In the genomic region with DNA sequence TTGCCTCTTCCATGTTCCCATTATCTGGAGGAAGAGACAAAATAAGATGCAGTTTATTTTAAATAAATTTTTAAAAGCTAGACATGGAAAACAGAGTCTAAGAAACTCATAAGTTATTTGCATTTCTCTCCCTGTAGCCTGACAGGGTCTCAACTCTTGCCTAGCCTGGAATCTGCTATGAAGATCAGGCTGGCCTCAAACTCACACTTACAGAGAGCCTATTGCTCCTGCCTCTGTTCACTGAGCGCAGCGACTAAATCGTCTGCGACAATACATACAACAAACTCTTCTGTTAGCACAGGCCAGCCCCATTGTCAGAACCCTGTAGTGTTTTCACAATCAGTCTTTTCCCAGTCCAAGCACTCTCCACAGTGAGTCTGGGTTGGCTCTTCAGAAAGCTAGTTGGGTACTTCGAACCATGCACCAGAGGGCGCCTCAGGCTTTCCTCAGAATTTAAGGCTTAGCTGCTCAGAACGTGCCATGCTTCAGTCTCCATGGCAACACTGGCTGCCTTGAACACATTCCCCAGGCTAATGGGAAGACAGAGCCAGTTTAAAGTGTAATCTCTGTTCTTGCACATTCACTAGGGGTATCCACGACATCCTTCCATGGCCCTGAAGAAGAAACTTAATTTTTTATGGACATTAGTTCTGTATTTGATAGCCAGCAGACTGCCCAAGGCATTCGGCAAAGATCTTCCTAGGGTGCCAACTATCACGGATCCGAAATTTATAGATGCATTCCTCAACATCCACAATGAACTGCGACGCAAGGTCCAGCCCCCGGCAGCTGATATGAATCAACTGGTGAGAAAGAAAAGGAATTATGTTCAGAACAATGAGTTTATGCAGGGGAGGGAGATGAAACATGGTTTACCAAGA, we compare ENCODE assay signal across 9 mouse cellular contexts. TPM values are rescaled to one million over a fixed set of nuclear protein-coding genes. Genes with fewer than 3 reads are reported as not detected.
A peak's percentile ranks its signal among the peaks of the same experiment; 100 is the strongest.
DNase-seq lines count a peak whose midpoint lies in the region; ATAC-seq and TF ChIP-seq lines count a peak whose summit lies in the region.
"Had no signal": no experiment of that assay in that cellular context is flagged by ENCODE, and none has a peak within 500 bp of the region (broad histone marks: within the 10 kb centered on the region; RNA-seq: fewer than 3 reads in every experiment).

Glipr1l1 (plus strand) TSS at position 488 of the 881 bp plus-strand sequence.

- peak; percentile 96 for ATAC-seq in hematopoietic stem cell, adult 5-6 weeks (replicated peaks in 1 of 2; ENCODE audit: insufficient read depth in 1 of 2, low FRiP score in 2 of 2, low TSS enrichment in 1 of 2, low read depth in 1 of 2, poor library complexity in 2 of 2, severe bottlenecking in 2 of 2)
- peak; percentile 88 for ATAC-seq in lung, embryonic 14.5 days (ENCODE audit: insufficient read depth)
- ATAC-seq in activated CD4-positive, CD25-positive, alpha-beta regulatory T cell, adult 4 months, result no peak

- H3K4me2 ChIP-seq in lung, embryonic 14.5 days, result no peak within 1 kb of the TSS
- H3K4me2 ChIP-seq: liver, embryonic 15.5 days had no signal

- TF ChIP-seq CTCF in ES-Bruce4 (IDR thresholded peaks at IDR 0.05; ENCODE audit: low read depth, low read length), result peak; percentile 34
- TF ChIP-seq CTCF in layer of hippocampus, adult 2 months (conservative IDR thresholded peaks at IDR 0.05), result peak; percentile 82
- TF ChIP-seq CTCF in lung, embryonic 14.5 days (IDR thresholded peaks at IDR 0.05; ENCODE audit: low read depth), result peak; percentile 64

- no peak within 1 kb of the TSS for H3K27ac ChIP-seq in ES-Bruce4 (ENCODE audit: insufficient read depth, low read length)
- no peak within 1 kb of the TSS for H3K27ac ChIP-seq in layer of hippocampus, adult 2 months
- H3K27ac ChIP-seq in lung, embryonic 14.5 days (ENCODE audit: low read depth), result no peak within 1 kb of the TSS
- H3K27ac ChIP-seq: liver, embryonic 15.5 days had no signal

- no peaks in the 10 kb centered on the region for H3K4me1 ChIP-seq in ES-Bruce4 (ENCODE audit: control insufficient read depth, insufficient read depth, low read length)
- H3K4me1 ChIP-seq in lung, embryonic 14.5 days (ENCODE audit: insufficient read depth), result no peaks in the 10 kb centered on the region
- H3K4me1 ChIP-seq: liver, embryonic 15.5 days had no signal

- no peak for TF ChIP-seq EP300 in ES-Bruce4 (IDR thresholded peaks at IDR 0.05; ENCODE audit: insufficient read depth, low read depth, low read length)

- TF ChIP-seq POLR2A in ES-Bruce4 (IDR thresholded peaks at IDR 0.05; ENCODE audit: insufficient read depth, low read length), result no peak

- H3K4me3 ChIP-seq in ES-Bruce4 (ENCODE audit: low read depth, low read length), result no peak within 1 kb of the TSS
- peak within 1 kb of the TSS; percentile 34; the same call in 1 of the 2 replicates for H3K4me3 ChIP-seq in layer of hippocampus, adult 2 months
- no peak within 1 kb of the TSS for H3K4me3 ChIP-seq in lung, embryonic 14.5 days (ENCODE audit: low read depth, low read length)
- H3K4me3 ChIP-seq: liver, embryonic 15.5 days had no signal

- no peak within 1 kb of the TSS for H3K9ac ChIP-seq in ES-Bruce4 (ENCODE audit: low read depth, poor library complexity, severe bottlenecking)
- no peak within 1 kb of the TSS for H3K9ac ChIP-seq in lung, embryonic 14.5 days
- H3K9ac ChIP-seq: liver, embryonic 15.5 days had no signal

- H3K36me3 ChIP-seq in ES-Bruce4 (ENCODE audit: control insufficient read depth, insufficient read depth, low read length, poor library complexity, severe bottlenecking), result no peaks in the 10 kb centered on the region
- H3K36me3 ChIP-seq in lung, embryonic 14.5 days (ENCODE audit: insufficient read depth), result no peaks in the 10 kb centered on the region
- H3K36me3 ChIP-seq: liver, embryonic 15.5 days had no signal

- WGBS in lung, embryonic 14.5 days, result 55% methylated on average over 14 of the region's 14 CpGs

- peak; percentile 26 to 31 for DNase-seq in adrenal gland, adult 18-20 months (ENCODE audit: low spot score in 2 of 2)
- DNase-seq in embryo, embryonic 11 days, result peak; percentile 88
- peak; percentile 85 to 90 for DNase-seq in layer of hippocampus, adult 2 months (ENCODE audit: low spot score in 2 of 2)
- peak; percentile 85 for DNase-seq in lung, embryonic 14.5 days
- DNase-seq in ovary, postnatal 14 days (ENCODE audit: low spot score), result peak; percentile 27

- H3K9me3 ChIP-seq in ES-Bruce4 (replicated peaks; ENCODE audit: control insufficient read depth, insufficient read depth, low read length, poor library complexity, severe bottlenecking), result no peaks in the 10 kb centered on the region; the same call in 1 of the 2 replicates
- no peaks in the 10 kb centered on the region for H3K9me3 ChIP-seq in lung, embryonic 14.5 days (ENCODE audit: low read depth, low read length)
- H3K9me3 ChIP-seq: liver, embryonic 15.5 days had no signal

- H3K27me3 ChIP-seq in ES-Bruce4 (ENCODE audit: control insufficient read depth, insufficient read depth, low read length, poor library complexity, severe bottlenecking), result no peaks in the 10 kb centered on the region
- no peaks in the 10 kb centered on the region for H3K27me3 ChIP-seq in lung, embryonic 14.5 days (ENCODE audit: insufficient read depth, low read length)
- H3K27me3 ChIP-seq: liver, embryonic 15.5 days had no signal

RNA-seq across cellular contexts. Expression of gene Glipr1l1, which starts in this region (rescaled TPM):
- polyA plus RNA-seq in ES-Bruce4 (2011; ENCODE audit: insufficient read depth, insufficient read length, low read depth, missing spikeins), result not detected in 2 replicates
- total RNA-seq in adrenal gland, adult 18-20 months (2021), result not detected
- total RNA-seq in hematopoietic stem cell, adult 5-6 weeks (2017), result not detected in 2 replicates
- not detected for total RNA-seq in layer of hippocampus, adult 2 months (2021)
- polyA plus RNA-seq in lung, embryonic 14.5 days (2014; fragmentation: Nextera tagmentation; extraction: Ambion mirVana), result not detected in 2 replicates
- polyA plus RNA-seq in activated CD4-positive, CD25-positive, alpha-beta regulatory T cell, adult 4 months (2017; shearing (Covaris generic)), result not detected
- polyA plus RNA-seq: liver, embryonic 15.5 days had no signal

Comparison
In these comparisons a context has a peak if more than half of its experiments do, and no peak if none do; other contexts are left out.
1. Peak in DNase-seq in adrenal gland, adult 18-20 months; RNA of the gene not detected or under 1 TPM.
2. Peak in ATAC-seq in hematopoietic stem cell, adult 5-6 weeks; RNA of the gene not detected or under 1 TPM.
3. Peak in DNase-seq and H3K4me3 ChIP-seq in layer of hippocampus, adult 2 months; RNA of the gene not detected or under 1 TPM.
4. Peak in DNase-seq and ATAC-seq in lung, embryonic 14.5 days; RNA of the gene not detected or under 1 TPM.
5. DNase-seq: peak in every context shown above with its lines; median percentile 88 in embryo, embryonic 11 days; 88 in layer of hippocampus, adult 2 months; 85 in lung, embryonic 14.5 days; 28 in adrenal gland, adult 18-20 months; 27 in ovary, postnatal 14 days.